Mouse (Mus musculus): ENCODE measurements around the gene Osbpl9.

The Osbpl9 gene

DNA sequence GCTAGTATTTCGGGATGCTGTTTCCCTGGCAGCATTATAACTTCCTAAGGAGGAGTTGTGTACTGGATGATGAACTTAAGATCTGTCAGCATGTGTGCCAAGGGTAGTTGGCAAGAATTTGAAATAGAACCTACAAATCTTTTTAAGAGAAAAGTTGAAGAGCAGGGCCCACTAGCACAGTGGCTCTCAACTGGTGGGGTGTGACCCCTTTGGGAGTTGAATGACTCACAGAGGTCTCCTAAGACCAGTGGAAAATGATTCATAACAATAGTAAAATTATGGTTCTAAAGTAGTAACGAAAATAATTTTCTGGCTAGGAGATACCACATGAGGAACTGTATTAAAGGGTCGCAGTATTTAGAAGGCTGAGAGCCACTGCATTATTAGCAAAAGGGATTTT, 67.1 kb downstream of the Osbpl9 start:
- DNase-seq (ENCODE audit: low read depth, low spot score): no peak

GRCm38 (mm10) chr4:109131256-109131872, 70.7 kb downstream of the Osbpl9 start:
- DNase-seq (ENCODE audit: low read depth, low spot score): no peak

DNA sequence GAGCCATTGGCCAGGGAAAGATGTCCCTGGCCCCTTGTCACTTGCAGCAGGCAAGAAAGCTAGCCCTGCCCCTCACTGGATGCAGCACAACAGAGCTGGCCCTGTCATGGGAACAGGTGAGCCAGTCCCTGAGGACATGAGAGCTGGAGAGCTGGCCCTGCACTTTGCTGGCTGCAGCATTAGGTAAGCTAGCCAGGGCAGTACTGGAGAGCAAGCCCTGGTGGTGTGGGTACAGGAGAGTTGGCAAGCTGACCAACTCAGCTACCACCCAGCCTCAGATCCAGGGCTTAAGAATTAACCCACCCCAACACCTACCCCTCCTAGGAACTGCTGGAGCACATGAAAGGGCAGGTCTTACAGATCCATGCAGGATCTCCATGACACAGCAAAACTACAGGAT, 73.1 kb downstream of the Osbpl9 start:
- DNase-seq (ENCODE audit: low read depth, low spot score): no peak

- DNase-seq (ENCODE audit: low read depth, low spot score): no peak
These were observed 74.1 kb downstream of the Osbpl9 start for GRCm38 (mm10) chr4:109128017-109128416.

- no peak for DNase-seq (ENCODE audit: low read depth, low spot score)
These were observed 75.1 kb downstream of the Osbpl9 start for GRCm38 (mm10) chr4:109126834-109127564.

GRCm38 (mm10) chr4:109125746-109126425, 76.2 kb downstream of the Osbpl9 start:
- no peak for DNase-seq (ENCODE audit: low read depth, low spot score)

DNA sequence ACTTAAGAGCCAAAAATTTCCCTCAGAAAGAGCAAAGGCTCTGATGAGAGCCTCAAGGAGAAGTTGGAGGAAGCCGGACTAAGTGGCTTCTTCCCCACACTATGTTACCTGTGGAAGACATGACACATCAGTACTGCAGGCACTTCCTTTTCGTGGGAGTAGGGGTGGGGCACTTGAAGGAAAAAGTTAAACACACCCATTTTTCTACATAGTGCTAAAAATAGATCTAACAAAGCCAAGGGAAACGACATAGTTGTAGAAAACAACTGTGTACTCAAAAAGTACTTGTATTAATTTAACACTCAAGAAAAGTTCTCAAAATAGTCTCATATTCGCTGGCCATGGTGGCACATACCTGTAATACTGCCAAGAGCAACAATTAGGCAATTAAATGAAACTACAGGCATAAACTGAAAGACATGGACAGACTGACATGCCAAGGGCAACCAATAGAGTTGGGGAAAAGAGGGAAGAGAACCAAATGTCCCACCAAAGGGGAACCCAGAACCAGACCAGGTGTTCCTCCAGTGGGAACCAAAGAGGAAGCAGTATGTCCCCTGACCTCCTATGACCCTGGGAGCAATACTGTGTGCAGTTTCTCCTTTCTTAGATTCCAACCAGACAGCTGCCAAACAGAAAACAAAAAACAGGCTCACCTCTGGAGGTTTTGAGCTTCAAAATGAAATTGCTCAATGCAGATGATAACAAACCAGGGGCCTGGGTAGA, 79.1 kb downstream of the Osbpl9 start:
- DNase-seq (ENCODE audit: low read depth, low spot score): no peak

GRCm38 (mm10) chr4:109120735-109121134, 81.3 kb downstream of the Osbpl9 start:
- no peak for DNase-seq (ENCODE audit: low read depth, low spot score)

GRCm38 (mm10) chr4:109119641-109120125, 82.4 kb downstream of the Osbpl9 start:
- no peak for DNase-seq (ENCODE audit: low read depth, low spot score)

DNA sequence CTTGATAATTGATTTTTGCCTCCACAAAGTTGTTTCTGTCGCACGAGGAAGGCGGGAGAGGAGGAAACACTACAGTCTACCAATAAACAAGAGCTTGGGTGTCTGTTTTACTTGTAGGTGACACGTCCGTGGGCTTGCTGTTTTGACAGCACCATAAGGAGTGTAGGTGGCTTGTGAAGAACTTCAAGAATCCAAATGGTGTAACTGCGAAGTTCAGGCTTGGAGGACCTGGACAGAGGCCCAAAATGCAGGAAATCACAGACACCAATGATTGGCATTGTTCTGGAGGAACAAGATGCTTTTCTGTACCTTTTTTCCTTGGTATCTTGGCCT, 83.8 kb downstream of the Osbpl9 start:
- no peak for DNase-seq (ENCODE audit: low read depth, low spot score)

GRCm38 (mm10) chr4:109117596-109118326, 84.3 kb downstream of the Osbpl9 start:
- DNase-seq (ENCODE audit: low read depth, low spot score): peak; percentile 85

- no peak for DNase-seq (ENCODE audit: low read depth, low spot score)
These were observed 85.1 kb downstream of the Osbpl9 start for GRCm38 (mm10) chr4:109116938-109117337.

GRCm38 (mm10) chr4:109116494-109116893, 85.6 kb downstream of the Osbpl9 start:
- no peak for DNase-seq (ENCODE audit: low read depth, low spot score)

DNA sequence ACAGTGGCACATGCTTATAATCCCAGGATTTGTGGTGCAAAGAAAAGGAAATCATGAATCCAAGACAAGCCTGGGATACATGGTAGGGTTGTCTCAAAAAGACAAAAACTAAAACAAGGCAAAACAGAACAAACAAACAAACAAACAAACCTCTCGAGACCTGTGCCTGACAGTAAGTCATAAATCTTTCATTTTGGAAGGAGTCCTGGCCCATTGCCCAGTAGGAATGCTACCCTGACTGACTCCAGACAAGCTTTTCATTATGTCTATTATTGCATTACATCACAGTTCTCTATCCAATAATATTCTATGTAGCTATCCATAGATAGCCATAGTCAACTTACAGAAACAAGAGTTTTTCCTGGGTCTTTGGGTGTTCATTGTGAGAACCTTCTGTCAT, 86.3 kb downstream of the Osbpl9 start:
- no peak for DNase-seq (ENCODE audit: low read depth, low spot score)

- DNase-seq (ENCODE audit: low read depth, low spot score): no peak
These were observed 87.8 kb downstream of the Osbpl9 start for GRCm38 (mm10) chr4:109114308-109114707.

DNA sequence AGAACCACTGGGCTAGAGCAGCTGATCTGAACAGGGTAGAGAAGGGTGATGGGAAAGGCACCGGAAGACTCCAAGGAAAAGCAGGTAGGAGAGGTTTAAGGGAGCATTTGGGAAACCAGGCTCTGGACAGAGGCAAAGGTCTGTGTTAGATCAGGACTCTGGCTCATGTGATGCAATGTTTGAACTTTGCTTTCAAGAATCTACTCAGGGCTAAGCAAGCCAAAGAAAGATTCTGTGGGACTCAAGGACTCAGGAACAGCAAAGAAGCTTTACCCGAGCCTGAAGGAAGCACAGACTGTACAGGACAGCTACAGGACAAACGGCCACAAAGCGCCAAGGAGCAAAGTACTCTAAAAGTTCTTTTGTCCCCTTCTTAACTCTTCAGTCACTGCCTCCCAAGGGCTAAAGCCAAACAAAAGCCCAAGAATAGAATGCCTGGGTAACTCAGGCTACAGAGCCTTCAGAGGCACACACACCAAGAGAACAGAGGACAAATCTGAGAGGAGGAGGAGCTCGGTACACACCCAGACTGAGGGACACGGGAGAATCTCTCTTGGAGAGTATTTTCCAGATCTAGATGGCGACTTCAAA, 89.1 kb downstream of the Osbpl9 start:
- no peak for DNase-seq (ENCODE audit: low read depth, low spot score)

DNA sequence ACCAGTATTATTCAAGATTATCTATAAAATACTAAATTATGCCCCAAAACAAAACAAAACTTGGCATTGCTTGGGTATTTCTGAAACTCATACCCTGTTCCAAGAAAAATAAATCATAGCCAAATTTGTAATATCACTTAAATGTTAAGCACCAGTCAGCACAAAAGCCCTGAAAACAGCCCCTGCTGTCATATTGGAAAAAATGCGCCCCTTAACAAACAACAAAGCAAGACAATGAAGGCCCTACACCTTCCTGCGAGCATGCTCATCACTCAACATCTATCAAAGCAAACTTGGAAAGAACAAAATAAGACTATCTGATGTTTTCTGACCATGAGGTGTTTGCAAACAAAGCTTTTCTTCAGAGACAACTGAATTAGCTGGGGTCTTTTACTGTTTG, 91.1 kb downstream of the Osbpl9 start:
- DNase-seq (ENCODE audit: low read depth, low spot score): no peak

- DNase-seq (ENCODE audit: low read depth, low spot score): no peak
These were observed 92.4 kb downstream of the Osbpl9 start for GRCm38 (mm10) chr4:109109686-109110085.

GRCm38 (mm10) chr4:109109012-109109411, 93.1 kb downstream of the Osbpl9 start:
- no peak for DNase-seq (ENCODE audit: low read depth, low spot score)

GRCm38 (mm10) chr4:109106594-109106993, 95.5 kb downstream of the Osbpl9 start:
- no peak for DNase-seq (ENCODE audit: low read depth, low spot score)

- DNase-seq (ENCODE audit: low read depth, low spot score): no peak
These were observed 96.0 kb downstream of the Osbpl9 start for GRCm38 (mm10) chr4:109106034-109106433.
